Mouse (Mus musculus) heart, embryonic 11.5 days (tissue): ENCODE measurements around the gene Rbm7. TPM values are rescaled to one million over a fixed set of nuclear protein-coding genes. Genes with fewer than 3 reads are reported as not detected.

ENCODE experiments used
- ATAC-seq: fragments of 200-750 bp; cut with Nextera tagmentation; replicated peaks from 2 replicates; pipeline ENCODE4 v1.8.0; 2017; ENCODE audit warnings: moderate library complexity; ENCODE audit not compliant: insufficient number of reproducible peaks, low FRiP score, low TSS enrichment
- H3K27ac ChIP-seq: fragments of 300-500 bp; sonication (generic); 2 replicates; pipeline ENCODE4 v1.5.1; 2014; ENCODE audit warnings: mild to moderate bottlenecking, low read depth, low read length
- H3K27me3 ChIP-seq: fragments of 300-500 bp; sonication (generic); 2 replicates; pipeline ENCODE4 v1.6.1; 2014; ENCODE audit warnings: mild to moderate bottlenecking, low read length, mixed read lengths; ENCODE audit not compliant: control insufficient read depth, insufficient read depth
- H3K36me3 ChIP-seq: fragments of 300-500 bp; sonication (generic); 2 replicates; pipeline ENCODE4 v1.6.1; 2014; ENCODE audit warnings: mild to moderate bottlenecking, low read length, moderate library complexity, mixed read lengths; ENCODE audit not compliant: control insufficient read depth, insufficient read depth
- H3K4me1 ChIP-seq: fragments of 300-500 bp; sonication (generic); 2 replicates; pipeline ENCODE4 v1.6.1; 2014; ENCODE audit warnings: low read length; ENCODE audit not compliant: control insufficient read depth, insufficient read depth
- H3K4me2 ChIP-seq: fragments of 300-500 bp; sonication (generic); 2 replicates; pipeline ENCODE4 v1.6.1; 2014; ENCODE audit warnings: mild to moderate bottlenecking, moderate library complexity
- H3K4me3 ChIP-seq: fragments of 300-500 bp; sonication (generic); 2 replicates; pipeline ENCODE4 v1.5.1; 2014; ENCODE audit warnings: low read depth, low read length
- H3K9ac ChIP-seq: fragments of 300-500 bp; sonication (generic); 2 replicates; pipeline ENCODE4 v1.6.1; 2014; ENCODE audit warnings: mild to moderate bottlenecking, low read depth, low read length, moderate library complexity
- H3K9me3 ChIP-seq: fragments of 300-500 bp; sonication (generic); replicated peaks from 2 replicates; pipeline ENCODE4 v1.6.1; 2016; ENCODE audit warnings: low read length; ENCODE audit not compliant: control insufficient read depth
- WGBS: fragments of 180-500 bp; shearing (Covaris S2); extraction: QIAGEN DNeasy Blood & Tissue Kit; methylation state at CpG from one replicate; pipeline ENCODE4 v1.1.7; 2014; ENCODE audit not compliant: insufficient replicate concordance; 5-methylcytosine and 5-hydroxymethylcytosine counted together
- polyA plus RNA-seq: library from polyadenylated mRNA; unstranded; fragments of >200 nt; fragmentation: Nextera tagmentation; extraction: Ambion mirVana; gene quantifications from 2 replicates; pipeline ENCODE4 v1.2.1, GENCODE M21; 2014

The Rbm7 gene
- polyA plus RNA-seq, 1 experiment from 2014 or later, result 95.9 TPM

DNA sequence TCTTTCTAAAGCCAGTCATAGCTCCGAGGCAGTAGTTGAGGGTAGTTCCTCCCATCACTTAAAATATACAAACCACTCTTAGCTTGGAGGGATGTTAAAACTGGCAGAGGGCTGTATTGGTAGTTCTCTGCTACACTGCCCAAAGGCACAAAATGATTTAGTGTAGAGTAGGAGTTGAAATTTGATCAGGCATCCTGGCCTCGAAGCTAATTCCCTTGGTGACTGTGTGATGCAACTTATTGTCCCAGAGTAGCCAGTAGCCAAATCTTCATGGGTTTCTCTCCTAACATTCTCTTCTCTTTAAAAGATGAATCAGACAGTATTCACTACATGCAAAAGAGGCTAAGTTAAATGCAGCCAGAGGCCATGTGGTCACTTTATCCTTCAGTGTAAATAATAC is 7.9 kb upstream of the Rbm7 start:
- no peak overlapping the region for H3K27ac ChIP-seq
- H3K4me3 ChIP-seq, result no peak overlapping the region
- H3K4me1 ChIP-seq, result no peaks in the 10 kb centered on the region
- no peaks in the 10 kb centered on the region for H3K36me3 ChIP-seq
- WGBS, result 65% methylated on average over 2 of the region's 2 CpGs
- H3K9ac ChIP-seq, result no peak overlapping the region
- no peak for ATAC-seq
- no peaks in the 10 kb centered on the region; the same call in 1 of the 2 replicates for H3K27me3 ChIP-seq
- no peaks in the 10 kb centered on the region for H3K9me3 ChIP-seq
- no peak overlapping the region for H3K4me2 ChIP-seq

DNA sequence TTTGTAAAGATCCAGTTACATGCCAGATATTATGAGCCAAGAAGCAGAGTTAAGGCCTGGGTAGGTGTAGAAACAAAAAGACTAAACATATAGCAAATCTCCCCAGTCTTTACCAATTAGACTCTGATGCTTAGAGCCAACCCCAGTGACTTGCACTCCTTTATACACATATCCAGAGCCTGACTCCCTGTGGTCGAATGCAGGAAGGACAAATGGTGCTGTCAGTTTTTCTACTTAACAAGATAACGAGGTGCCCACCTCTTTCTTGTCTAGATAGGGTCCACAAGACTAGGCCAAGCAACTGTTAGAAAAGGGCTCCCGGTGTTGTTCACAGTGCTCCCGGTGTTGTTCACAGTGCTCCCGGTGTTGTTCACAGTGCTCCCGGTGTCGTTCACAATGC is 6.1 kb upstream of the Rbm7 start:
- no peak overlapping the region for H3K4me2 ChIP-seq
- no peak for ATAC-seq
- no peak overlapping the region for H3K9ac ChIP-seq
- H3K27me3 ChIP-seq, result no peaks in the 10 kb centered on the region; the same call in 1 of the 2 replicates
- no peaks in the 10 kb centered on the region for H3K9me3 ChIP-seq
- no peak overlapping the region for H3K27ac ChIP-seq
- peaks cover under 1% of the 10 kb centered on the region; the same call in 1 of the 2 replicates for H3K4me1 ChIP-seq
- H3K36me3 ChIP-seq, result no peaks in the 10 kb centered on the region
- no peak overlapping the region for H3K4me3 ChIP-seq
- 76% methylated on average over 7 of the region's 7 CpGs for WGBS

DNA sequence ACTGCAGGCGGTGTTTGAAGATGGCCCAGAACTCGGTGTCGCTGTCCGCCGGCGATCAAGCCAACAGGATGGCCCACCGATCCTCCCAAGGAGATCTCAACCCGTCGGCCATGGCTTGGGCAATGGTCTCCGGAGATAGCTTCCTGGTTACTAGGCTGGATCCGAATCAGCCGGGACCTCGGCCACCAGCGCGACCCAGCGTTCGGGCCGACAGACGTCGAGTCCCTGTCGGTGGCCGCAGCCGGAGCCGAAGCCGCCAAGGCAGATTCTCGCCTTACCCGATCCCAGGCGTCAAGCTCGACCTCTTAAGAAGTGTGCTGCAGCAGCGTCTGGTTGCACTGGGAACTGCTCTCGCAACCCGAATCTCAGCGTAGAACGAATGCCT is 441 bp upstream of the Rbm7 start:
- peak overlapping the region; percentile 82 for H3K4me3 ChIP-seq
- peak overlapping the region; percentile 90 for H3K9ac ChIP-seq
- peak overlapping the region; percentile 77 for H3K27ac ChIP-seq
- H3K4me1 ChIP-seq, result peaks cover 9% of the 10 kb centered on the region
- H3K36me3 ChIP-seq, result peaks cover 7% of the 10 kb centered on the region
- H3K27me3 ChIP-seq, result no peaks in the 10 kb centered on the region
- H3K9me3 ChIP-seq, result no peaks in the 10 kb centered on the region
- peak overlapping the region; percentile 87 for H3K4me2 ChIP-seq
- ATAC-seq, result peak; percentile 36; the same call in 1 of the 2 replicates
- 3% methylated on average over 34 of the region's 34 CpGs for WGBS

DNA sequence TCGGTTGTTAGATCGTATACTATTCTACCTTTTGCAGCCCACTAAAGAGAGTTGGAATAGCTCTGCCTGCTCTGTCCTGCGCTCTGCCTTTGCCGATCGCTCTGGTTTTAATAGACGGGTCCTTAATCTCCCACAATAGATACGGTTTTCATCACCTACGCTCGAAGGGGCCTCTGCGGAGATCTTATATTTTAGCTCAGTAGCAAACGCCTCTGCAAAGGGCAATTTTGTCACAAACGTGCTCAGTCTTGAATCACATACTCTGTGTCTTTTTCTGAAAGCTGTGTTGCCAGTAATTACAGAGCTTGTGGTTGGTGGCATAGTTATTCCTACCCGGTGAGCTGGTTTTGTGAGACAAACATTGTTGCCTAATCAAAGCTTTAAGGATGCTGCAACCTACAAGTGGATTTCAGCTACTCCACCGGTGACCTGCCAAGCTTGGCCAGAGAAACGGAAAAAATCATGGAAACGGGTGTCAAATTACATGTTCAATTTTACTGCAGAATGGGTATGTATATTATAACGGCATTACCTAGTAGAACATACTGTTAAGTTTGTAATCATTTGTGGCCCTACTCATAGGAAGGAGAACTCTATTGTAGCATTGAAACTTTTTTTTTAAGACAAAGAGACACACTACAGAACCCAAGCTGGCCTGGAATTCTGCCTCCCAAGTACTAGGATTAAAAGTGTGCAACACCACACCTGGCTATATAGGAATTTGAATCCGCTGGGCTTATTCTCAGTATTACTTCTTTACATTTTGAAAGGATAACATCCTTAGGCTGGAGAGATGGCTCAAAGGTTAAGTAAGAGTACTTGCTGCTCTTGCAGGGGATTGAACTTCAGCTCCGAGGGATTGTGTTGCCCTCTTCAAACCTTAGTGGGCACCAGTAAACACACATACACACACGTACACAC is 13.6 kb downstream of the Rbm7 start:
- peaks cover 3% of the 10 kb centered on the region; the same call in 1 of the 2 replicates for H3K36me3 ChIP-seq
- H3K4me1 ChIP-seq, result peaks cover 3% of the 10 kb centered on the region; the same call in 1 of the 2 replicates
- H3K27ac ChIP-seq, result no peak overlapping the region
- H3K4me3 ChIP-seq, result peak overlapping the region; percentile 65
- peak overlapping the region; percentile 63 for H3K9ac ChIP-seq
- no peaks in the 10 kb centered on the region for H3K9me3 ChIP-seq
- peak overlapping the region; percentile 87 for H3K4me2 ChIP-seq
- WGBS, result 27% methylated on average over 20 of the region's 20 CpGs
- H3K27me3 ChIP-seq, result no peaks in the 10 kb centered on the region
- ATAC-seq, result no peak

DNA sequence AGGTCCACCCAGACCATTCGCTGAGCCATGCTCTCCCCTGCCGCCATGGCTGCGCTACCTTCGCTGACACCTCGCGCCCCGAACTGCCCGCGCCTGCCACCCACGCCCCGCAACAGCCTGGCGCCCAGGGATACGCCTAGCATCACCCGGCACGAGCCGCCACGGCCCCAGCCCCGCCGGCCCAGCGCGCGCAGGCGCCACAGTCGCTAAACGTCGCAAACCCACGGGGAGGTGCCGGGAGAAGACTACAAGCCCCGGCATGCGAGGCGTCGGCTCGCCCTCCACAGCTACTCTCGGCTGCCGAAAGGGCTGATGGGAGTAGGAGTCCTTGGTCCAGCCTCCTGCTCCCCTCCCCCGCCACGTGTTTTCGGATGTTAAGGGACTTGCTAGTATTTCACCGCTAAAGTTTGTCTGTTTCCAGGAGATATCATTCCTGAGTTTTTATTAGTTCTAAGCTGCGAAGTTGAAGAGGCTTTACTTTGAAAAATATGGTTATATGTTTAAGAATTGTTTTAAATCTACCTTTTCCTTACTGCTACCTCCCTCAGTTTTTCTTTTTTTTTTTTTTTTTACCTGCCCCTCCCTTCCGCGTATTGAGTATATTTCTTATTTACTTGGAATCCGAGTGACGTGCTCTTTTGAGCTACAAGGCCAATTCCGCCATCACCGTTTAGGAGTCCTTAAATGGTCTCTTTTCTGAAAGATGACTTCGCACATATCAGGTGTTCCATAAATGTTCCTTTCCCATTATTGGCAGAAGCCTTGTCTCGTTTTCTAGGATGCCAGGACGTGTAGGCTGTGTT is 14.5 kb downstream of the Rbm7 start, which contains the start of gene Rexo2:
TSS of gene Rexo2 (minus strand) at position 213 of the 803 bp plus-strand sequence.
- H3K4me3 ChIP-seq, result peak within 1 kb of the TSS; percentile 65
- H3K4me1 ChIP-seq, result peaks cover 3% of the 10 kb centered on the region; the same call in 1 of the 2 replicates
- no peaks in the 10 kb centered on the region for H3K9me3 ChIP-seq
- 2% methylated on average over 49 of the region's 49 CpGs for WGBS
- H3K4me2 ChIP-seq, result peak within 1 kb of the TSS; percentile 87
- H3K27me3 ChIP-seq, result no peaks in the 10 kb centered on the region
- H3K27ac ChIP-seq, result no peak within 1 kb of the TSS
- H3K36me3 ChIP-seq, result peaks cover 3% of the 10 kb centered on the region; the same call in 1 of the 2 replicates
- peak within 1 kb of the TSS; percentile 85 for H3K9ac ChIP-seq
- ATAC-seq, result peak; percentile 93

DNA sequence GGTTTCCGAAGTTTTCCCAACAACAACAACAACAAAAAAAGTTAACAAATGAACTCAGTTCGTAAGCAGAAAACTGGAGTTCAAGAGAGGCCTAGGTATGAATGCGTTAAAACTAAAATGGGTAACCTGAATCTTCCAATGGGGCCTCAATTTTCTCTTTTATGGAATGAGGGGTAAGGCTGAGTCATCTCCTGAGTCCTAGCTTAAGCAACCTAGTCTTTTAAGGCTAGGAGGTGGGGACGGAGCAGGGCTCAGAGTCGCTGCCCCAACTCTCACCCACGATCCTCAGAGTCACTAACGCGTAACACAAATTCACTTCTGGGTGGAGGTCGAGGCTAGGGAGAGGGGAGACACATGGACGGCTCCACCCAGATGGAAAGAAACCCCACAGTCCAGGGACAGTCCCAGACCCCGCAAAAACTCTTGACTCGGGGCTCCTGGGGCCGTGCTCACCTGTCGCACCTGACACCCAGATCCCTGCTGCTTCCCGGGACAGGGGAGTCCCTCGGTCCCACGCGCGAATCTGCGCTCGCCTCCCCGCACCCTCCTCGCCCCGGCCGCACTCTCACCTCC is 15.2 kb downstream of the Rbm7 start:
- ATAC-seq, result peak; percentile 43; the same call in 1 of the 2 replicates
- H3K9ac ChIP-seq, result peak overlapping the region; percentile 85

DNA sequence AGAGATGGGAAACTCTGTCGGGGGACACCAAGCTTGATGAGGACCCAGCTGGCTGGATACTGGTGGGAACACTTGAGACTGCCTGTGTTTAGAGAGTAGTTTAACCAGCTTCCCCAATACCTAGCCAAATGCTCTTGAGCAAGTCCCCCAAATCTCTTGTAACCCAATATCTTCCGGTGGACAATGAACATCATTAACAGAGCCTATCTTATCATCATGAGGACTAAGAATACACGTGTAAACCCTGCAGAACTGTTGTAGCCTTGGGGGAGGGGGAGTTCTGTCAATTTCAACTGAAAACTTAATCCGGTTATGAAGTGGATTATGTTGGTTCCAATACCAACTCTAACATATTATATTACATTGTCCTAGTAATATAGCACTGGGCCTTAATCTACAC is 16.3 kb downstream of the Rbm7 start:
- H3K4me3 ChIP-seq, result no peak overlapping the region
- WGBS, result 83% methylated on average over 4 of the region's 4 CpGs
- H3K27ac ChIP-seq, result no peak overlapping the region
- H3K4me1 ChIP-seq, result peaks cover 3% of the 10 kb centered on the region; the same call in 1 of the 2 replicates
- H3K36me3 ChIP-seq, result no peaks in the 10 kb centered on the region
- ATAC-seq, result no peak
- H3K27me3 ChIP-seq, result no peaks in the 10 kb centered on the region
- no peaks in the 10 kb centered on the region for H3K9me3 ChIP-seq
- no peak overlapping the region for H3K4me2 ChIP-seq
- H3K9ac ChIP-seq, result no peak overlapping the region

More for the DNA sequence above, 15.2 kb downstream of the Rbm7 start:
- H3K4me2 ChIP-seq, result peak overlapping the region; percentile 87
- no peak overlapping the region for H3K27ac ChIP-seq
- peaks cover under 1% of the 10 kb centered on the region; the same call in 1 of the 2 replicates for H3K36me3 ChIP-seq
- H3K4me3 ChIP-seq, result peak overlapping the region; percentile 65
- H3K27me3 ChIP-seq, result no peaks in the 10 kb centered on the region
- no peaks in the 10 kb centered on the region for H3K9me3 ChIP-seq
- WGBS, result 6% methylated on average over 25 of the region's 25 CpGs
- peaks cover 3% of the 10 kb centered on the region; the same call in 1 of the 2 replicates for H3K4me1 ChIP-seq
